Mouse (Mus musculus) urinary bladder, postnatal 4 days (tissue): ENCODE results near the gene Dpyd.

ENCODE experiments used
- DNase-seq, 2 experiments: peaks; one replicate each; pipeline ENCODE4 v3.0.0; 2021 to 2022; ENCODE audit warnings: low spot score in 2 of 2

Gene Dpyd

DNA sequence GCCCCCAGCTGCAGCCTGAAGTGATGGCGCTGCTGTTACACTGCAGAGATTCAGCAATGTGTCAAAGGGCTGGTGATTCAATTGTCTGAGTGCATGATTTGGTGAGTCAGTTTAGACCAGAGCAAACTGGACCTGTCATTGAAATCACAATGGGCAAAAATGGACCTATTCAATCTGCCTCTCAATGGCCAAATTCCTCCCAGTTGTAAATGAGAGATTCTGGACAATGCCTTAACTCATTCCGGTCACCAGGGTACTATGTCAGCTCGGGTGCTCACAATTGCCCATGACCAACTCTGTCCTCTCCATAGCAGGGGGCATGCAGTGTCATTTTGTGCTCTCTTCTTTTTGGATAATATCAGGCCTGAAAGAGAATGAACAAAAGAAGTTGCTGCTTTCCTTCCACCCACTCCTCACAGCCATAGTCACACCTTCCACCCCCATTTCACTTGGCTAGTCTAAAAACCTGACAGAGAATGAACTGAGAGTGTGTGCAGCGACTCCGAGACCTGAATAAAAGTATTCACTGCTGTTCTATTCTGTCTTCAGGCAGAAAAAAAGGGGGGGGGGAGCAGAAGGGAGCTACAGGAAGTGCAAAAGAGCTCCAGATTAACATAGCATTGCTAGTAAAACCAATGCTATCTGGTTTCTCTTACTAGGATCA lies 533.4 kb downstream of the Dpyd start:
- no peak for DNase-seq

- DNase-seq = no peak
Observed at GRCm38 (mm10) chr3:119126003-119126402, 564.1 kb downstream of the Dpyd start.

- DNase-seq = no peak
Observed at GRCm38 (mm10) chr3:119128076-119128475, 566.1 kb downstream of the Dpyd start.

DNA sequence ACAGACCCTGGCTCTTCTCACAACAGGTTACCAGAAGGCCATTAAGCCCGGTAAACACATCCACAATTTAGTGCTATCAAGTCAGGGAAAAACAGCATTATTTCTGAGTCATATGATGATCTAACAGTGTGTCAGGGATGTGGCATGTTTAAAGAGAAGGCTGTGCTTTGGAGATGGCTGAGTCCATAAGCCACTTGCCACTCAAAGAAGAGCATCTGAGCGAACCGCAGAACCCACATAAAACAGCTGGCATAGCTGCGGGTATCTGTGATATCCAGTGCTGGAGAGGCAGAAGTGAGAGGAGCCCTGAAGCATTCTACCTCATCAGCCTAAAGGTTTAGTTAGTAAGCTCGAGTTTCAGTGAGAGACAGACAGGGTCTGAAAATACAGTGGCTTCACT lies 581.1 kb downstream of the Dpyd start:
- no peak for DNase-seq

DNA sequence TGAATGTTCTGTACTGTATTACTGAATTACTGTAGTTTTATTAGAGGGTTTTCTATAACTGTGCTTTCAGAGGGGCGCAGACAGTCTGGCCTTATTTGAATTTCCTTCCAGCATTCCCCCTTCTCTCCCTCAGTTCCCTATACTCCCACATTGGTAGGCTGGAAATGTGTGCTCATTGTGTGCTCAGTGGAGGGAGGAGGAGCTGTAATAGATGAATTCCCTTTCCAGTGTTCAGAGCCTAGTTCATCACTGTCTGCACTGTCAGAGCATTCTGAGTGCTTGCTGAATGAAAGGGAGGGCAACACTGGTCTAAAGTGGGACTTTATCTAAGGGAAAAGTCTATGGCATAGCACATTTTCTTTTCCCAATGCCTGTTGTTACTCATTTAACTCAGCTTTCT lies 582.9 kb downstream of the Dpyd start:
- no peak for DNase-seq

- no peak for DNase-seq
Observed at GRCm38 (mm10) chr3:119154604-119155444, 592.9 kb downstream of the Dpyd start.

DNA sequence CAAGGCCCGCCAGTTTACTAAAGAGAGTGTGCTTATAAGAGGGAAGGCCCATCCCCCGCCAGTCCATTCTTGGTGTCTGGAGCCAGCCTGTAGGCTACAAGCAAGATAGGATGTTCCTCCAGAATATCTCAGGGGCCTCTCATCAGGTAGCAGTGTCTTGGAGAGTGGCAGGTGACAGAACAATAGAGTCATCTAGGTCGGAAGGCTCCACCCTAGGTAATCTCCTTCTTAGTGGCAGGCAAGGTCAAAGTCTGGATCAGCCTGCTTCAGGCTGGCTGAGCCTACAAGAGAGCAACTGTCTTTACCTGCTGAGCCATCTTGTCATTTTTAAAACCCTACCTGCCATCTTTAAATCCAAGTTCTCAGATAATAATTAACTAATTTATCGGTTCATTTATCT lies 596.7 kb downstream of the Dpyd start:
- no peak for DNase-seq

DNA sequence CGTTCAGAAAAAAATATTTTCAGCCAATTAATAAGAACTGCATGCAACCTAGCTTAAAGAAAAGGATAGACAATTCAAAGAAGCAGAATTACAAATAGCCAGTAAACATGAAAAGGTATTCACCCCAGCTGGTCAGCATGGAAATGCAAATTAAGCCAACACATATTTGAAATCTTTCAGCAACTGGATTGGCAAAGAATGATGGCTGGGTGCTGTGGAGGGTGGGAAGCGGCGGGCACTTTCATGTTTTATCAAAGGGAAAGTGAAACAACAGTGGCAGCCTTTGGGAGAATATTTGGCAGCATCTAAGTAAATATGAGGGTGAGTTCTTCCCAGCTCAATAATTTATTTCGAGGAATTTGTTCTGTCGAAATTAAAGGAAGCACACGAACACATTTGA lies 603.8 kb downstream of the Dpyd start:
- no peak for DNase-seq

- no peak for DNase-seq
Observed at GRCm38 (mm10) chr3:119168166-119168565, 606.2 kb downstream of the Dpyd start.

DNA sequence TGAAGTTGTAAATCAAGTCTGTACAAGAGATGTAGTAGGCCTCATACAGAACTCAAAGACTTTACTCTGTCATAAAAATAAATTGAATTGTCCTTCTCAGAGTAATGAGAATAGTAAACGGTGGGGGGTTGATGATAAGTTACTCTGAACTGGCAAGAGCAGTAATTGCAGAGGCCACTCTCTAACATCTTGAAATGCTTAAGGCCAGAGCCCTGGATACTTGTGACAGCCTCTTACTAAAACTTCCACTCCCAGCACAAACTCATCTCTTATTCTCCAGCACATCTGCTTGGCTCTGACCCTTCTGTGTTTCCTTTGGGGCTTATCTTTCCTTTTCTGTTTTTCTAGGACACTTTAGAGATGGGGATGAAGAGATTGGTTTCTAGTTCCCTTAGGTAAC lies 606.7 kb downstream of the Dpyd start:
- DNase-seq = no peak

DNA sequence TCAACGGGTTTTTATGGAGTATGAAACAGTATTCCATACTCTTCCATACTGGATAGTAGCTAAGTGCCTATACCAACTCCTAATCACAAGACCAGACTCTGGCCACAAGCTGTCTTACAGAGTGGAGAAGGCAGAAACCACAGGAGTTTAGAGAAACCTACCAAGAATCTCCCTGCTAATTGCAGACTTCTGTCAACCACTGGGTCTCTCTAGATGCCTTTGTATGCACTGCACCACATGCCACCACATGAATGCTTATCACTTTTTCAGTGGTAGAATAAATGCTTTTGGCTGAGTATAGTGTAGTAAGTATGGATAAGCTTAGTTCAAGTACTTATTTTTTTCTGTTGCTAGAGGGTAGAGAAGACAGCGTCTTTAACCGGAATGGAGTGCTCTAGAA lies 621.3 kb downstream of the Dpyd start:
- no peak for DNase-seq

DNA sequence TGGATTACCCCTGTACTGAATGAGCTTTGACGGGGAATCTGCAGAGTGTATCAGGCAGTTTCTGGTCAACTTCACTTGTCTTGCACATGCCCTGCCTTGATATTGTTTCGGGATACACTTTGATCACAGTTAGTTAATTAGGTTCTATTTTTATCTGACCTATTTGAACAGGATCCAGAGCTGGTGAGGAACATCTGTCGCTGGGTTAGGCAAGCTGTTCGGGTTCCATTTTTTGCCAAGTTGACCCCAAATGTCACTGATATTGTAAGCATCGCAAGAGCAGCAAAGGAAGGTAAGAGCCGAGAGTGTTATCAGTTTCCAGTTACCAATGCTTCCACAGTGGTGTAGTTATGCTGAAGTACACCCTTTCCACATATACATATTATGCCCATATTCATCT lies 632.1 kb downstream of the Dpyd start:
- no peak for DNase-seq

DNA sequence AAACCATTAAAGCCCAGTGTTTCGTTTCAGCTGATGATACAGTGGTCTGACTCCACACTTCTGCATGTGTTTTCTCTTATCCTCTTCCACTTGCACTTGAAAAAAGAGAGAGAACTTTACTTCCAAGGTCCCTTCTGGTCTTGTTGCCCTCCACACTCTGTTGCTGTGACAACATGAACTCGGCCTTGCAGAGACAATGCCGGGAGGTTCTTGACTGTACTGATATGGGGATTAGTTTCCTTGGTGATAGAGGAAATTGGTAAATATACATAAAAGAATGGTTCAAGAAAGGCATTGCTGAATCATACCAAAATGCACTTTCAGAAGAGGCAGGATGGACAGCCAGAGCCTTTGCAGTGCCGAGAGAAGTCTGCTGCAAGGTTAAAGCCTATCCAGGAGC lies 633.7 kb downstream of the Dpyd start:
- DNase-seq = no peak

- DNase-seq = no peak
Observed at GRCm38 (mm10) chr3:119220763-119221412, 659.0 kb downstream of the Dpyd start.

- no peak for DNase-seq
Observed at GRCm38 (mm10) chr3:119243181-119243580, 681.3 kb downstream of the Dpyd start.

DNA sequence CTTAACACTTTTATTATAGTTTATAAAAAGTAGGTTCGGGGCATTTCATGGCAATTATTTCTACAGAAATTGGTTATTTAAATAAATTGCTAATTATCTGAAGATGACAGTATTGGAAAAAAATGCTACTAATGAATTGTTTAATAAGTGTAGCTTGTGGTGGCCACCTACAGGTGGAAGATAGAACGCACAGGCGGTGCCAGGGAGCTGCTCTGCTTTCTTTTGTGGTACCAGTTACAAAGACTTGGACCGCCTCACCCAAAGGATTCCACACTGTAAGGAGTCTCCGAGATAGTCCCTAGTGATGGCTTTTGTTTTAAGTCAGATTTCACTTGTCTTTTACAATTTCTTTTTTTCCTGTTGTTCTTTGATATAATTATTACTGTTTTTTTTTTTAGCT lies 694.6 kb downstream of the Dpyd start:
- DNase-seq = no peak

DNA sequence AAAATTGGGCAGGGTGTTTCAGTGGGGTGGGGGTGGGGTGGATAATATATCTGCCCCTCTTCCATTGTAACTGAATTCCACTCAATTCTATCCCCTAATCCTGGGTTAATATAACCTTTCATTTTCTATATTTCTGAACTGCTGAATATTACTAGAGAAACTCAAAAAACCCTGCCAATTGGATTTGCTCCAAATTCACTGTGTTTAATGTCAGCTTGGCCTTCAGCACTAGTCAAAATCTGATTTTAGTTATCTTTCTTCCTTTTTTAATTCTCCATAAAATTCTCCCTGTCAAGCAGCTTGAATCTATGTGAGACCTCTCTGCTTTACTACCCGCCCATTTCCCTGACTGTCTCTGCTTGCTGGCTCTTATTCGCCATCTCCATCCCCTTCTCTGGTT lies 713.3 kb downstream of the Dpyd start:
- no peak for DNase-seq

GRCm38 (mm10) chr3:119280671-119281070 lies 718.7 kb downstream of the Dpyd start:
- DNase-seq = no peak

DNA sequence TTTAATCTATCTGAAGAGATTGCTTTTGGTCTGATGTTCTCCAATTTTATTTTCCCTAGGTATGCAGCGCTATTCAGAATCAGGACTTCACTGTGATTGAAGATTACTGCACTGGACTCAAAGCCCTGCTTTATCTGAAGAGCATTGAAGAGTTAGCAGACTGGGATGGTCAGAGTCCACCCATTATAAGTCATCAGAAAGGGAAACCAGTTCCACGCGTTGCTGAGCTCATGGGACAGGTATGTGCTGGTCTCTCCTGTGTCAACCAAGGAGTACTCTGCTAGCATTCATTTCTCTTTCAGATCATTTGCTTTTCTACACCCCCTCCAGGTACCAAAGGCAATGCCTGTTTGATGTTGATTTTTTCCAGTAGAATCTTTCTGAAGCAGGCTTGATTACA lies 752.8 kb downstream of the Dpyd start:
- no peak for DNase-seq

DNA sequence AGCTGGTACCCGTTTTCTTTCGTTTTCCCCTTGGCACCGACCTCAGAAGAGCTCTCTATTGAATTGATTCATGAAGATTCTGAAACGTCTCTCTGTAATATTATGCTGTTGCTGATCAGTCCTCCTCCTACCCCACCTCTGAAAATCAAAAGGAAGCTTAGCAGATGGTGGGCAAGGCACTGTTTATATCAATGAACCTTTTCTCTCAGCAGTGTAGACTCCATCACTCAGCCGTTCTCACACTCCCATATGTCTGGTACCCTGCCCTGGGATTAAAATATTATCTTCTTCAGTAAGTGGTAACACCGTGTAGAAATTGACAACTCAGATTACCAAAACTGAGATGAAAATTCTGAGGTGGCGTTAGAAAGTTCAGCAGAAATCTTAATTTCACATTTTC lies 767.1 kb downstream of the Dpyd start:
- DNase-seq = no peak

GRCm38 (mm10) chr3:119333335-119334305 lies 771.7 kb downstream of the Dpyd start:
- DNase-seq = no peak
